Mouse (Mus musculus): ENCODE results near the gene Dbp. TPM values are rescaled to one million over a fixed set of nuclear protein-coding genes. Genes with fewer than 3 reads are reported as not detected.

Gene Dbp
- total RNA-seq, 2 experiments from 2014 or later: 3.3 to 5.9 TPM

DNA sequence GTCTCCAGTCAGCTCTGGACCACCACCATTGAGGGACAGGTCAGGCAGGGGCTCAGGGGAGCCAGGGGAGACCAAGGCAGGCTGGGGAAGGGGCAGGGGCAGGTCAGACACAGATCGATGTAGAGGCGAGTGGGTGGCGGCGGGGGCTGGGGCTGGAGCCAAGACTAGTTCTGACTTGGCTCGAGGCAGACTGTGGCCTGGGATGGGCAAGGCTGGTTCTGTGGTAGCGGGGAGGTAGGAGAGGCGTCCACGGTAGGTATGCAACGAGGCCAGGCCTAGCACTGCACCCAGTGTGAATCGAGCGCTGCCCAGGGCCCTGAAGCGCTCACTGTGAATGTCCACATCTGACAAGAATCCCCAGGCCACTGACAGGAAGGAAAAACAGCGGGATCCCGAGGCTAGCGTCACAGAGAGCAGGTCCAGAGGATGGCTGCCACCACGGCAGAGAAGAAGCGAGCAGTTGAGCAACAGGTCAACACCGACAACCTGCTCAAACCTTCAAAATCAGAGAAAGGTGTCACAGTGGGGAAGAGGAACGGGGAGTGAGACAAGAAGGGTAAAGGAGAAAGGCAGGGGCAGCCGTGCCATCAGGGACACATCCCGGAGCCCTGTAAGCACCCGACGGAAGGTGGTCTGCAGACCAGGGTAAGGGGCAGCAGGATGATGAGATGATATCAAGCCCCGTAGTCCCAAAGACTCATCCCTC, 6.6 kb downstream of the Dbp start:
- no peak for ATAC-seq (ENCODE audit: poor library complexity, severe bottlenecking)

DNA sequence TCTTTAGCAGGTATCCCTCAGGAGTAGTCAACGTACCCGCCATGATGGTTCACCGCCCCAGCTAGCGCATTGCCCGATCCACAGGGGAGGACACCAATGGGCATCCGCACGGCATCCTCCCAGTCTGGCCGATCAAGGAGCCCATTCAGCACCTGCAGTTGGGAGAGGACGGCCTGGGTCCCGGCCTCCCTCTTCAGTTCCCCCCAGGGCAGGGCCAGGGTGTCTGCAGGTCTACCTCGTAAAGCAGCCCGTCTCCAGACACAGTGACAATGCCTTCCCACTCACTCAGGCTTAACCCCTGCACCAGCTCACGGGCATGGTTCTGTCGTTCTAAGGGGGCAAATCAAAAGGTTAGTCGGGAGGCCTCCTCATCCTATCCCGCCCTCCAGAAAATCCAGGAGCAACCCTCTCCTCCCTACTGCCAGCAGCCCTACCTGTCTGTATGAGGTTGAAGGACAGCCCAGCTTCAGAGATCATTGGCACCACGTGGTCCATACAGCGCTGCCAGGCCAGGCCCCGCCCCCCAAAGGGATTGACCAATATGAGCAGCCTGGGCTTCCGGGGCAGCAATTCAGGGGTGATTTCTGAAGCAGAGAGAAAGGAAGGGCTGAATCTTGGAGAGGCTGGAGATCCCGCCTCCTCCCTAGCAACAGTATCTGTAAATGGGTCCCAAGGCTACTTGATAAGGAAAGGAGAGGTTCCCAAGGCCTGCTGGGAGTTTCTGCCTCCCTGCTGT, 7.3 kb downstream of the Dbp start:
- no peak for ATAC-seq (ENCODE audit: poor library complexity, severe bottlenecking)

DNA sequence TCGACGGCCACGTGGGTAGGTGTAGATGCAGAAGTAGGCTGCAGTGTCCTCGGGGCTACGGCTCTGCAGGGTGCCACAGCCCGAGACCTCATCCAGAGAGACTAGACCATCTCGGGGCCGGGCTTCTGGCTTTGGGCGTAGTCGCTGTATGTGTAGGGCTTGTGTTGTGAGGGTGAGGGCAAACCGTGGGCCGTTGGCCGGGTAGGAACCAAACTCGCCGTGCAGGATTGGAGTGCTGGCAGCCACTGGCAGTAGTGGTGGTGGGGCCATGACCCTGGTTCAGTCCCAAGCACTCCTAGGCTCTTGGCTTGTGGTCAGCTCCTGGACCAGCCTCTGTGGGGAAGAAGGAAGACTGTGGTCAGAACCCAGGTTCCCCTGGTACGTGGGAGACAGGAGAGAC, 8.5 kb downstream of the Dbp start:
- no peak for ATAC-seq (ENCODE audit: poor library complexity, severe bottlenecking)

DNA sequence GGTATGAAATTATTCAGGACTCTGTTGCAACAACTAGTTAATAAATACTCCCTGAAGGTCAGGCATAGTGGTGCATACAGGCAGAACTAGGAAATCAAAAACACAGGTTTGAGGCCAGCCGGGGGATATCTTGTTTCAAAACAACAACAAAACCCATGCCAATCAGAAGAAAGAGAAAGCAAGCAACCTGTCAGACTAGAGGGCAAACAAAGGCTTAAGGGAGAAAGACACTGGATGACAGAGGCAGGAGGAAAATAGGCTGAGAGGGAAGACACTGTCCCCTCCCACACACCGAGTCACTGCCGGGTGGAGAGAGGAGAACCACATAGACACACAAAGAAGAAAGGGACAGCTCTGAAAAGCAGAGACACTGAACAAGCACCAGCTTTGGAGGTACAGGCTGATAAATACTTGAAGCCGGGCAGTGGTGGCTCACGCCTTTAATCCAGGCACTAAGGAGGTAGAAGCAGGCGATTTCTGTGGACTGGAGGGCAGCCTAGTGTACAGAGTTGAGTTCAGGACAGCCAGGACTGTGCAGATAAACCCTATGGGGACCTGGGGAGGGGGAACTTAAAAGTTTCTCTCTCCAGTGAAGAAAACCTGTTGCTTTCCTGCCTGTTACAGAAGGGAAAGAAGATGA, 9.1 kb downstream of the Dbp start:
- ATAC-seq (ENCODE audit: poor library complexity, severe bottlenecking): no peak

DNA sequence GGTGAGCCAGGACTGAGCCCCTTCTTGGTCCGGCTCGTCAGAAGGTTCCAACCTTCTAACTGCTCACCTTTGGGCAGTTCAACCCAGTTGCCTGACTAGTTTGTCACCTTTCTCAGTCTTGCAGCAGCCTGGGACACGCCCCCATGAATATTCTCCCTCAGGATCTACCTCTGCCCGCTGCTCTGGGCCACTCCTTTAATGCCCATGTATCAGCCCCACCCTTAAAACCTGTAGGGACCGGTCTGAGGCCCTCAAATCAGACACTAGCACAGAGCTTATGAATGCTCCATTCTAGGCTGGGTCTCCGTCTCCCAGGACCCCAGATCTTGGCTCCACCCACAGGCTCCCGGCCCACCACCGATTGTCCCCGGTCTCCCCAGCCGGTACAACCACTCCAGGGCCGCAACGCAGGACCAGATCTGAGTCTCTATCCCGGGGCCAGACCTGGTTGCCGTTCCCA, 9.8 kb downstream of the Dbp start:
- no peak for ATAC-seq (ENCODE audit: poor library complexity, severe bottlenecking)

DNA sequence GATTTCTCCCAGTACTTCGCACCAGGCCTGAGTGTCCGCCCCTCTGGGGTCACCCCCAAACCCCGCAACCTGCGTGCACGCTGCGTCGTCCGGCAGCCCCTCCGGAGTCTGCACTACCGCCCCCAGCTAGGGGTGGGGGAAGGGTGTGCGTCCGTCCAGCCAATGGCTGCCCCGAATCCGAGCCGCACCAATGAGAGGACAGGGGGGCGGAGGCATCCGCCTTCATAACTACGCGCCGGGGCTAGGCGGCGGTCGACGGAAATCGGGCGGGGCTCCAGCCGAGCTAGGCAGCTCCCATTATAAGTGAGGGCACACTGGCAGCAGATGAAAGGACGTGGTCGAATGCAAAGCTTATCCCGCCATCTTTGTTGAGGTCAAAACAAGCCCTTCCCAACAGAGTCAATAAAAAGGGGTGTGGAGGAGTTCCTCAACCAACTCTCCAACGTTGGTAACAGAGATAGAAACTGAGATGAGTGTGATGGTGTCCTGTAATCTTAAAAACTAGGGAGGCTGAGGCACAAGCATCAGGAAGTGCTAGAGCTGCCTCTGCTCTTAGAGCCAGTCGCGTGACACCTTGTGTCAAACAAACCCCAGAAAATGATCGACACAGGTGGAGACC, 10.3 kb downstream of the Dbp start, which contains the start of gene Rpl18:
Gene Rpl18, plus strand, starts transcription at position 368 of the 619 bp plus-strand sequence.
- ATAC-seq (ENCODE audit: poor library complexity, severe bottlenecking): peak; percentile 74

DNA sequence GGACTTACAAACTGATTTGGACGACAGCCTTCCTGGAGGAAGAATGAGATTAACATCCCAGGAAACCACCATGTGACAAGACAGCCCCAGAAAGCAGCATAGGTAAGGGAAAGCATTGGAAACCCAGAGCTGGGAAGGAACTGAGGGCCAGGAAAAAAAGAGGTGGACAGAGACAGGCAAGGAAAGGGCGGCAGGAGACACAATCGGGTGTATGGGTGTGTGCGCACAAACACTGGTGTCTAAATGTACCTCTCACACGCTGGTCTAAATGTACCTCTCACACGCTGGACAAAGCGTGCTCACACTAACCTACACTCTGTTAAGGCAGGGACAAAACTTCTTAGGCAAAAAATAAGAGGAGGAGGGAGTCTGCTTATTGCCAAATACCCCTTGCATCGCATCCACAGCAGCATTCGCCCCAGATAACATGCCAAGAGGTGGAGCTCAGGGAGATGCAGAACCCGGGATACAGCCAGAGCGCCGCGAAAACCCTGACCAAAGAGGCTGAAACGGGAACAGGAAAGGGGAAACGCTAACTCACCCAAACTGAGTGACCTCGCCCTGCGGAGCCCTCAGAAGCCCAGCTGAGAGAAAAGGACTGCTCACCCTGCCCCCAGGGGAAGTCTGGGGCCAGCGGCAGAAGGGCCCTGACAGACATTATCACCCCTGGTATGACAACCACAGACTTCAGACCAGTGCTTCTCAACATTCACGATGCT, 11.0 kb downstream of the Dbp start:
- ATAC-seq (ENCODE audit: poor library complexity, severe bottlenecking): peak; percentile 48

DNA sequence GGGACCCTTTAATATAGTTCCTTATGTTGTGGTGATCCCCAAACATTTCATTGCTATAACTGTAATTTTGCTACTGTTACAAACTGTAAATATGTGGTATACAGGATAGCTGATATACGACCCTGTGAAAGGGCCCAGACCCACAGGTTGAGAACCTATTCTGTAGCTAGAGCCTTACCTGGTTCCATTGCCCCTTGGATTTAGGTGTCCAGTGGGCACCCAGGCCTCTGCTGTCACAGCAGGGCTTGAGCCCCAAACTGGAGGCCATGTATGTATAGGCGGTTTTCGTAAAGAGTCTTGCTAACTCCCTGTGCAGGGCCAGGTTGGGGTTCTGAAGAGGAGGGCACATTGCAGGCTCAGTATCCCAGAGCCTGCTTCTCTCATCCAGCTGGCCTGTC, 11.6 kb downstream of the Dbp start:
- ATAC-seq (ENCODE audit: poor library complexity, severe bottlenecking): no peak

DNA sequence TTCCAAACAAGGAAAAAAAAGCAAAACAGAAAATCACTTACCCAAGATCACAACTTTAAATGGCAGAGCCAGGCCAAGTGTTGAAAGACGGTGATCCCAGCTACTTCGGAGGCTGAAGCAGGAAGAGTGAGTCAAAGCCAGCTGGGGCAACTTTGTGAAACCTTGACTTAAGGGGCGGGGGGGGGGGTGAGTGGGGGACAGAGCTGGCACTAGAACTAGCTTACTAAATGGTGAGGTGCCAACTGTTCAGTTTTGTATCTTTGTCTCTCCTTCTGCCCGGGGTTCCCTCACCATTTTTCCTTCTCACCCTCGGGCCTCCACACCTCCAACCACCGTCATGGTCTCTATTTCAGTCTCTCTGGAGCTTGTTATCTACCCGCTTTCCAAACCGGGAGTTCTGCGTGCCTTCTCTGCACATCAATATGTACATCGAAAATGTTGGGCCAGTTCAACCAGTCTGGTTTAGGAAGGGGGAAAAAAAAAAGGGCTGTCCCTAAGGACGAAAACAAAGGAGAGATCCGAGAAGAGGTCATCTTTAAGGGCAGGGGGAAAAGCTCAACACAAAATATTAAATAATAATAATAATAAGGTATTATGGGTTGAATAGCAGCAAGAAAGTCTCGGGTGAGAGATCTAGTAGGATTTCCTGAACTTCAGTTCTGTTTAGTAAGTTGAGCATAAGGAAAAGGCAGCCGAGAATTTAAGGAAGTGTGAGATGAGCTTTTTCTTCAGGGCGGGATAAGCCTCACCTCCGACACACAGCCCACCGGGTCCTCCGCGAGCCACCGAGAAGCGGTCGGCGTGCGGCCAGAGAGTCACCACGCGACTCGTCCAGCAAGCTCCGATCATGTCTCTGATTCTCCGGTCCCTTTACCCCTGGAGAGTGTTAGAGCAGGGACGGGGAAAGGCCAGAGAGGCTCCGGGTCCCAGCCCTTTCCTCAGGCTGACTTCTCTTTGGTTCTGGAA, 12.3 kb downstream of the Dbp start:
- peak; percentile 7 for ATAC-seq (ENCODE audit: poor library complexity, severe bottlenecking)

DNA sequence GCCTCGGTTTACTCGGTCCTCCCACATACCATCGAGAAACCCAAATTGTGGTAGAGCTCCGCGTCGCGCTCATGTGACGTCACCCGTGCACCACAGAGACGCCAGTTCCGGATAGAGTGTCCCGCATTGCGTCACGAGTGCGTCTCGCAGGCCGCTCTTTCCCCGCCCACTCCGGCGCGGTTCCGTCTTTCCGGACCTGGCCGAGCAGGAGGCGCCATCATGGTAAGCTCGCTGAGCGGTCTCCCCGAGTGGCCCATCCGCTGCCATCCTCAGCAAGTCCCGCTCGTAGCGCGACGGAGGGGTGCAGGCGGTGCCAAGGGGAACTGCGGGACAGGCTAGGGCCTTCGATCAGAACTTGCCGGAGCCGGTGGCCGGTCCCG, 13.0 kb downstream of the Dbp start, which contains the start of gene Sphk2:
Gene Sphk2, minus strand, starts transcription at position 85 of the 380 bp plus-strand sequence.
- ATAC-seq (ENCODE audit: poor library complexity, severe bottlenecking): peak; percentile 62

DNA sequence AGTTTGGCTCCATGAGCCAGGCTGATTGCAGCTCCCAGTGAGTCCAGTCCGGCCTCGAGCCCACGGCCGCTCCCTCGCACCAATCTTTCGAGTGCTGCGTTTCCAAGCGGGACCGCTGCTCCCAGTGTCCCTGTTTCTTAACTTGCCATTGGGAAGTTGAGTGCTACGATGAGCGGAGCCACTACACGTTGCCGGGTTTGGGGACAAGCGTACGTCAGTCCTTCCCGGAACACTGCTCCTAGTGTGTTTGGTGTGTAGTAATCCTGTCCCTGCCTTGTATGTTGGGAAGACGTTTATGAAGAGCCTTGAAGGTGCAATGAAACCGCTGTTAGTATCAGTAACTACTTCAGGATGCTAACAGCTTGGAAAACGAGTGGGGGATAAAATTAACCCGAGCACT, 13.4 kb downstream of the Dbp start:
- no peak for ATAC-seq (ENCODE audit: poor library complexity, severe bottlenecking)

DNA sequence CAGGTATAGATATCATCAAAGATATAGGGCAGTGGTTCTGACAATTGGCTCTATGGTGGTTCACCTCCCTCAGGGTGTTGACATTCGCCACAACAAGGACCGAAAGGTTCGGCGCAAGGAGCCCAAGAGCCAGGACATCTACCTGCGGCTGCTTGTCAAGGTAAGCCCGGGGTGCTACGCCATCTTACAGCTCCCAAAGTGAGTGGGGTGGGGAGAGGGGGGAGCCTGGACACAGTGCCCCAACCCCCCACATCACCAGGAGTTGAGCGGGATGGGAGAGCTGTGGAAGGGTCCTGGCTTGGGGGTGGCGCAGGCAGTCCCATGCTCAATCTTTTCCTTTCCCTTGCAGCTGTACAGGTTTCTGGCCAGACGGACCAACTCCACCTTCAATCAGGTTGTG, 14.3 kb downstream of the Dbp start:
- no peak for ATAC-seq (ENCODE audit: poor library complexity, severe bottlenecking)

DNA sequence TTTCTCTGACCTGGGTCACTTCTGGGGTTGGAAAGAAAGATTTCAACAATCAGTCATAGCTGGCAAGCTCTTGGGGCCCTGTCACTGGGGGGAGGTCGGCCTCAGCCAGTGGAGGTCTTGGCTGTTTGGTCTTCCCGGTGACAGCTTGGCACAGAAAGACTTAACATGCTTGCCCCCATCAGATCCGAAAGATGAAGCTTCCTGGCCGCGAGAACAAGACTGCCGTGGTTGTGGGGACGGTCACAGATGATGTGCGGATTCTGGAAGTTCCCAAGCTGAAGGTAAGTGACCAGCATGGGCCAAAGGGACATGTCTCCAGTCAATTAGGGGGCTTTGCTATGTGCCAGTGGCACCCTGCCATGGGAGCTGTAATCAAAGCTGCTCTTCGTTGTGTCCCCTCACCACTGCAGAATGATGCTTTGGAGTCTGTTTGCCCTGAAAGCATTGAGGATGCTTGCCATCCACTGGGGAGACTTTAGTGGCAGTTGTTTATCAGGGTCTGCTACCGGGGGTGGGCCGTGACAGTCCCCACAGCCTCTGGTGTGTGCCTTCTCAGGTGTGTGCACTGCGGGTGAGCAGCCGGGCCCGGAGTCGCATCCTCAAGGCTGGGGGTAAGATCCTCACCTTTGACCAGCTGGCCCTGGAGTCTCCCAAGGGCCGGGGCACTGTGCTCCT, 15.0 kb downstream of the Dbp start:
- no peak for ATAC-seq (ENCODE audit: poor library complexity, severe bottlenecking)

DNA sequence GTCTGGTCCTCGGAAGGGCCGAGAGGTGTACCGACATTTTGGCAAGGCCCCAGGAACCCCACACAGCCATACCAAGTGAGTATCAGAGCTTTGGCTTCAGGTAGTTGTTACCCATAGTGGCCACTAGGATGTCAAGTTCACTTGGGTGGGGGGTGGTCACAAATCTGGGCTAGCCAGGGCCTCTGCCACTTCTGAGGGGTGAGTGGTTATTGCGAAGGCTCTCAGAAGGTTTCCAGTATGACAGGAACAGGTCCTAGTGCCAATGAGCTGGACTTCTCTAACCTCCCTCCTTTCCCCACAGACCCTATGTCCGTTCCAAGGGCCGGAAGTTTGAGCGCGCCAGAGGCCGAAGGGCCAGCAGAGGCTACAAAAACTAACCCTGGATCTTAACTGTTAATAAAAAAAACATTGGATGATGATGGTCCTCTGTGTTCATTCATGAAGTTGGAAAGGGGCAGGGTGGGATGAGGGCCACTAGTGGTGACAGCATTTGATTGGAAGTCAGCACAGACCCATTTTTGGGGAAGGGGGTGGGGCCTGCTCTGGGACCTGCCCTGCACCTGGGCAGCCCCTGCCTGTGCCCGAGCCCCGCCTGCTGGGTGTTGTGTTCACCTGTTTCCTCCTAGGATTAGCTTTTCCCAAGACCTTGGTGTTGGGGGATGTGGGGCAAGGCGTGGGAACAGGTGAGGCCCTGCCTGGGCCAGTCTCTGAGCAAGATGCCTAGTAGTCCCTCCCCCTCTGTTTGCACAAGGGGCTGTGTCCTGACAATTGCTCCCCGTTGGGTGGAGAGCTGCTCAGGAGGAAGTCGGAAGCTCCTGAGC, 15.7 kb downstream of the Dbp start, which contains the start of gene Fam83e:
Gene Fam83e, plus strand, starts transcription at position 800 of the 821 bp plus-strand sequence.
- no peak for ATAC-seq (ENCODE audit: poor library complexity, severe bottlenecking)

DNA sequence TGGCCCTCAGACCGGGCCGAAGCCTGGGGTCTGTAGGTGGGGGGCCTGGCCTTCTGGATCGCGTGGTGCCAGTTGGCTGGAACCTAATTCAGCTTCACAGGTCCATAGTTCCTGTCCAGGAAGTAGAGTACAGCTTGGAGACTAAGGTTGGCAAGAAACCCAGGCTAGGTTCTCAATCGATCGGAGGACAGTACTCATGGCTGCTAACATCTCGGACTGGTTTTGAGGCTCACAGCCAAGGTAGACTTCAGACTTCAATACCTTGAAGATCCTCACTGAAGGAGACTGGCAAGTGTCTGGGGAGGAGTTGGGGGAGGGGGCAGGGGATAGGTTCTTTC, 16.3 kb downstream of the Dbp start:
- ATAC-seq (ENCODE audit: poor library complexity, severe bottlenecking): no peak

DNA sequence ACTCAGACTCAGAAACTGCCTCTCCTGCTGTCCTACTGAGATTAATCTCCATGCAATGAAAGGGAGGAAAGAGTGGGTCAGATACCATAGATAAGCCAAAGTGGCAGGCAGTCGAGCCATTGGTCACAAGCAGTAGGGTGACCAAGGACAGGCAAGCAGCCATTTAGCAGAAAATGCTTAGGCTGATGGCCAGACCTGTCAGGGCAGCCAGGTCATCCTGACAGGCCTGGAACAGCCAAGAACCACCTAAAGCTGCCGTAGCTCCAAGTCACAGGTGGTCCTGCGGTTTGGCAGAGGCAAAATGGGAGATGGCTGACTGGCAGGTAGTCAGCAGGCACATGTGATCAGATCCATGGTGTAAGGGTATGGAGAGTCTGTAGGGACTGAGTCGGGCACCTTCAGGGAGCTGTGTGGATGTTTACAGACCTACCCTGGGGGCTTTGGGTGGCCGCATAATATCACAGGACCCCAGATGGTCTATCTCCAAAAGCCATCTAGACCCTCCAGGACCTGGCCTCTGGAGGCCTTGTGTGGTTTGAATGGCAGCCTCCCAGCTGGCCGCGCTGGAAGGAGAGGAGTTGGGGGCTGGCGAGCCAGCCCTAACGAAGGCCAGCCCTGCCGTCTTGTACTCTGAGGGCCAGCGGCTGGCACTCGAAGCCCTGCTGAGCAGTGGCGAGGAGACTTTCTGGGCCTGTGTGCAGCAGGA, 16.9 kb downstream of the Dbp start:
- ATAC-seq (ENCODE audit: poor library complexity, severe bottlenecking): no peak

DNA sequence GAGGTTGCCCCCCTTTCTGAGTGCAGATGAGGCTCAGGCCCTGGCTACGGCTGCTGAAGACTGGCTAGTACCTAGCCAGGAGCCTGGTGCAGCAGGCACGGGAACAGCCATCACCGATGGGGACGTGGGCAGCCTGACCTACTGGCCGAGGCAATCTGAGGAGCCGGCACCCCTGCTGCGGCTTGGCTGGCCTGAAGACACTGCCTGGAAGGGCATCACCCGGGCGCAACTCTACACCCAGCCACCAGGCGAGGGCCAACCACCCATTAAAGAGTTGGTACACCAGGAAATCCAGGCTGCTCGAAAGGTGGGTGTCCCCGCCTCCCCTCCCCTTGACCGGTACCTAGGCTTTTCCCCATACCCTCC, 17.4 kb downstream of the Dbp start:
- ATAC-seq (ENCODE audit: poor library complexity, severe bottlenecking): no peak

DNA sequence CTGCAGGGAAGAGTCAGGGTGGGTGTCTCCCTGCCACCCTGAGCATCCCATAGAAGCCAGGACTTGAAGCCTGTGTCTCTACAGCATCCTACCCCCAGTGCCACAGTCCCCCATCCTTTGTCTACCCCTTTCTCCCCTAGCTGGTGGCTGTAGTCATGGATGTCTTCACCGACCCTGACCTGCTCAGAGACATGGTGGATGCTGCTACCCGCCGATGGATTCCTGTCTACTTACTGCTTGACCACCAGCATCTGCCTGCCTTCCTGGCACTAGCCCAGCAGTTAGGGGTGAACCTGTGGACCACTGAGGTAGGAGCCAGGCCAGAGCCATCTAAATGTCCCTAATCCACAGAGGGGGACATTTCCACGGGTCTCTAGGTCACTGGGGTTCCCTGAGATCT, 18.4 kb downstream of the Dbp start:
- ATAC-seq (ENCODE audit: poor library complexity, severe bottlenecking): no peak
